Mouse (Mus musculus) CH12F3 (cell line): Measurements from ENCODE around the gene Wdr89.

Source experiments
- in situ Hi-C: fragments of 300-500 bp; cut with MboI; formaldehyde crosslinking; loops from 2 replicates; pipeline ENCODE4 v1.14.3; 2020; ENCODE audit warnings: low sequenced_read_pairs

Gene Wdr89

GRCm38 (mm10) chr12:75616841-75617240 is 52.5 kb downstream of the Wdr89 start:
- in situ Hi-C loops: no loop called here

GRCm38 (mm10) chr12:75616158-75616791 is 53.1 kb downstream of the Wdr89 start:
- in situ Hi-C loops: no loop called here

GRCm38 (mm10) chr12:75615556-75615955 is 53.8 kb downstream of the Wdr89 start:
- in situ Hi-C loops: no loop called here

GRCm38 (mm10) chr12:75612711-75613110 is 56.6 kb downstream of the Wdr89 start:
- in situ Hi-C loops: no loop called here

GRCm38 (mm10) chr12:75599490-75599889 is 69.8 kb downstream of the Wdr89 start:
- in situ Hi-C loops: no loop called here

GRCm38 (mm10) chr12:75598988-75599387 is 70.3 kb downstream of the Wdr89 start:
- in situ Hi-C loops: no loop called here

GRCm38 (mm10) chr12:75597707-75598106 is 71.6 kb downstream of the Wdr89 start:
- in situ Hi-C loops: no loop called here

- in situ Hi-C loops: no loop called here
Measured at GRCm38 (mm10) chr12:75596154-75597002, 73.0 kb downstream of the Wdr89 start, which contains the start of gene Ppp2r5e. Ppp2r5e (minus strand) TSS chr12:75596245.

GRCm38 (mm10) chr12:75595291-75596153 is 73.8 kb downstream of the Wdr89 start:
- in situ Hi-C loops: no loop called here

- in situ Hi-C loops: no loop called here
Measured at GRCm38 (mm10) chr12:75594404-75594803, 74.9 kb downstream of the Wdr89 start.

GRCm38 (mm10) chr12:75593817-75594216 is 75.5 kb downstream of the Wdr89 start:
- in situ Hi-C loops: no loop called here

GRCm38 (mm10) chr12:75587501-75587900 is 81.8 kb downstream of the Wdr89 start:
- in situ Hi-C loops: no loop called here

- in situ Hi-C loops: no loop called here
Measured at GRCm38 (mm10) chr12:75583776-75584175, 85.6 kb downstream of the Wdr89 start.
